Mouse (Mus musculus) Patski (cell line): ENCODE data around the gene Ntsr1. TPM values are rescaled to one million over a fixed set of nuclear protein-coding genes. Genes with fewer than 3 reads are reported as not detected.

Experiments used
- ATAC-seq: fragments of 100-300 bp; one replicate; pipeline ENCODE4 v1.8.0; 2021
- CTCF ChIA-PET: fragments of 350-600 bp; sonication (Branson Sonifier 250); formaldehyde crosslinking; loops from one replicate; lab custom pipeline; 2022; ENCODE audit warnings: inconsistent platforms; lab: Charles Lee
- POLR2A ChIA-PET: fragments of 350-600 bp; sonication (Branson Sonifier 250); formaldehyde crosslinking; loops from one replicate; lab custom pipeline; 2022; ENCODE audit warnings: antibody characterized with exemption, inconsistent platforms; lab: Charles Lee
- DNase-seq: peaks from one replicate; pipeline ENCODE4 v3.0.0-alpha.2; 2011; ENCODE audit warnings: low read depth, low spot score
- H3K27me3 ChIP-seq: fragments of 371-371 bp; one replicate; pipeline ENCODE4 v1.5.1; 2021
- CTCF ChIP-seq: fragments of 100-300 bp; IDR thresholded peaks from one replicate; pipeline ENCODE4 v1.5.1; 2021
- in situ Hi-C: fragments of 300-500 bp; cut with MboI; formaldehyde crosslinking; loops from 3 replicates; pipeline ENCODE4 v1.11.1; 2018; ENCODE audit warnings: low pct_unique_long_range_greater_than_20kb, mixed read lengths
- polyA plus RNA-seq: library from polyadenylated mRNA; unstranded; gene quantifications from one replicate; pipeline ENCODE4 v1.2.3, GENCODE M21; 2021

The Ntsr1 gene
- polyA plus RNA-seq, 1 experiment from 2014 or later, result not detected

- ATAC-seq (no peak), DNase-seq (no peak)
- in situ Hi-C loops, result loop anchor here (5.0 to 10.0 kb wide), 4 partner anchors 106 to 306 kb away; partner anchors contain the start of gene Cables2
- no peak for TF ChIP-seq CTCF
- peaks cover 1% of the 10 kb centered on the region for H3K27me3 ChIP-seq
- CTCF ChIA-PET, result interaction anchor here (0.8 to 6.9 kb wide), 24 partner anchors 10 to 303 kb away, joined by 3 to 158 read pairs (median 4); no protein-coding TSS in a partner anchor
- POLR2A ChIA-PET, result interaction anchor here (0.9 kb wide), 2 partner anchors 15 to 226 kb away, joined by 3 read pairs; no protein-coding TSS in a partner anchor
Measured at GRCm38 (mm10) chr2:180578686-180579085, 78.9 kb downstream of the Ntsr1 start.

- ATAC-seq (peak; percentile 52), DNase-seq (no peak)
- CTCF ChIA-PET, result interaction anchor here (1.0 to 6.9 kb wide), 14 partner anchors 9 to 306 kb away, joined by 3 to 158 read pairs (median 4); no protein-coding TSS in a partner anchor
- no peaks in the 10 kb centered on the region for H3K27me3 ChIP-seq
- POLR2A ChIA-PET, result interaction anchor here (1.5 kb wide), 1 partner anchor 129 kb away, joined by 3 read pairs; the partner anchor contains the start of genes Dido1 and Gid8
- no peak for TF ChIP-seq CTCF
- in situ Hi-C loops, result no loop called here
Measured at GRCm38 (mm10) chr2:180581002-180581401, 81.2 kb downstream of the Ntsr1 start, which contains the start of gene Mrgbp. Mrgbp (plus strand) TSS chr2:180581304.

- no peaks in the 10 kb centered on the region for H3K27me3 ChIP-seq
- ChIA-PET POLR2A (interaction anchor here (0.8 to 1.5 kb wide), 2 partner anchors 9 to 10 kb away, joined by 3 to 4 read pairs; no protein-coding TSS in a partner anchor), CTCF (interaction anchor here (1.1 to 6.9 kb wide), 7 partner anchors 7 to 233 kb away, joined by 3 to 158 read pairs (median 5); no protein-coding TSS in a partner anchor)
- ATAC-seq (peak; percentile 82), DNase-seq (peak; percentile 88)
- TF ChIP-seq CTCF, result no peak
- in situ Hi-C loops, result no loop called here
Measured at GRCm38 (mm10) chr2:180582481-180583153, 82.8 kb downstream of the Ntsr1 start.

- no peaks in the 10 kb centered on the region for H3K27me3 ChIP-seq
- ATAC-seq (no peak), DNase-seq (no peak)
- no peak for TF ChIP-seq CTCF
- ChIA-PET POLR2A (interaction anchor here (1.5 kb wide), 1 partner anchor 9 kb away, joined by 4 read pairs; no protein-coding TSS in a partner anchor), CTCF (interaction anchor here (1.6 kb wide), 1 partner anchor 120 kb away, joined by 3 read pairs; no protein-coding TSS in a partner anchor)
- in situ Hi-C loops, result no loop called here
Measured at GRCm38 (mm10) chr2:180583154-180583507, 83.4 kb downstream of the Ntsr1 start.

GRCm38 (mm10) chr2:180588736-180589122, 89.0 kb downstream of the Ntsr1 start:
- ATAC-seq (no peak), DNase-seq (no peak)
- ChIA-PET POLR2A (no interaction called here), CTCF (interaction anchor here (1.1 to 1.2 kb wide), 2 partner anchors 9 to 112 kb away, joined by 3 to 4 read pairs; no protein-coding TSS in a partner anchor)
- in situ Hi-C loops, result no loop called here
- no peak for TF ChIP-seq CTCF
- H3K27me3 ChIP-seq, result no peaks in the 10 kb centered on the region

GRCm38 (mm10) chr2:180589123-180589831, 89.5 kb downstream of the Ntsr1 start, which contains the start of gene Ogfr:
Ogfr (plus strand) TSS chr2:180589245.
- no peak for TF ChIP-seq CTCF
- ChIA-PET CTCF (interaction anchor here (1.0 to 3.1 kb wide), 5 partner anchors 8 to 111 kb away, joined by 3 to 9 read pairs (median 3); partner anchors contain the start of gene Mrgbp), POLR2A (interaction anchor here (1.6 kb wide), 1 partner anchor 10 kb away, joined by 7 read pairs; no protein-coding TSS in a partner anchor)
- ATAC-seq, result peak; percentile 88
- no peaks in the 10 kb centered on the region for H3K27me3 ChIP-seq
- in situ Hi-C loops, result no loop called here
- no peak for DNase-seq

Other genes starting within 250 kb of the Ntsr1 start
- gene Rps21, start 242.6 kb upstream of the Ntsr1 start, polyA plus RNA-seq, result 1,364 TPM
- 12.7 TPM for gene Cables2, start 226.5 kb upstream of the Ntsr1 start, polyA plus RNA-seq
- not detected for gene Rbbp8nl, start 210.1 kb upstream of the Ntsr1 start, polyA plus RNA-seq
- not detected for gene Gata5, start 165.3 kb upstream of the Ntsr1 start, polyA plus RNA-seq
- gene Slco4a1, start 43.7 kb upstream of the Ntsr1 start, polyA plus RNA-seq, result 89.8 TPM
- gene Mrgbp, start 81.3 kb downstream of the Ntsr1 start, polyA plus RNA-seq, result 55.2 TPM
- gene Ogfr, start 89.3 kb downstream of the Ntsr1 start, polyA plus RNA-seq, result 81.2 TPM
- 1.3 TPM for gene Col9a3, start 97.8 kb downstream of the Ntsr1 start, polyA plus RNA-seq
- gene Tcfl5, start 142.7 kb downstream of the Ntsr1 start, polyA plus RNA-seq, result not detected
- gene Dido1, start 210.0 kb downstream of the Ntsr1 start, polyA plus RNA-seq, result 30.8 TPM
- gene Gid8, start 210.1 kb downstream of the Ntsr1 start, polyA plus RNA-seq, result 54.1 TPM
- 0.12 TPM for gene Slc17a9, start 225.3 kb downstream of the Ntsr1 start, polyA plus RNA-seq